Mouse (Mus musculus) CH12.LX (cell line): ENCODE results near the gene Il4i1. TPM values are rescaled to one million over a fixed set of nuclear protein-coding genes. Genes with fewer than 3 reads are reported as not detected.

Source experiments
- DNase-seq: peaks from one replicate; pipeline ENCODE4 v3.0.0-alpha.2; 2013; ENCODE audit errors: extremely low read depth
- H3K27ac ChIP-seq: 2 replicates; pipeline ENCODE4 v1.5.1; 2012; ENCODE audit warnings: low read depth, mild to moderate bottlenecking, control low read depth, moderate library complexity; ENCODE audit not compliant: insufficient read depth
- H3K27me3 ChIP-seq: replicated peaks from 2 replicates; pipeline ENCODE3; 2012; ENCODE audit warnings: inconsistent platforms
- H3K36me3 ChIP-seq, 2 experiments: replicated peaks in 1 of 2; 2 replicates each; pipeline versions ENCODE3 to v1.6.1; 2012; ENCODE audit warnings: inconsistent platforms in 1 of 2, low read length in 1 of 2, mild to moderate bottlenecking in 1 of 2, mixed read lengths in 1 of 2, moderate library complexity in 1 of 2; ENCODE audit not compliant: control insufficient read depth in 1 of 2, insufficient read depth in 1 of 2
- H3K4me1 ChIP-seq, 2 experiments: 2 replicates each; pipeline ENCODE4 v1.6.1; 2012; ENCODE audit warnings: inconsistent platforms in 1 of 2, moderate library complexity in 1 of 2; ENCODE audit not compliant: insufficient read depth in 2 of 2, control insufficient read depth in 1 of 2
- H3K4me2 ChIP-seq: 2 replicates; pipeline ENCODE4 v1.6.1; 2012; ENCODE audit warnings: low read depth, mild to moderate bottlenecking, control low read depth; ENCODE audit not compliant: poor library complexity, insufficient read depth, severe bottlenecking
- H3K4me3 ChIP-seq, 3 experiments: fragments of 150-350 bp in 1 of 3; sonication (generic) in 1 of 3; replicated peaks in 1 of 3; 2 replicates each; pipeline versions ENCODE3 to v1.5.1; 2011 to 2012; ENCODE audit warnings: low read depth in 2 of 3, low read length in 2 of 3, mild to moderate bottlenecking in 2 of 3, moderate library complexity in 2 of 3, control low read depth in 1 of 3, improper control_type of control experiment in 1 of 3, inconsistent platforms in 1 of 3, mixed read lengths in 1 of 3; ENCODE audit not compliant: poor library complexity in 1 of 3
- H3K79me2 ChIP-seq: replicated peaks from 2 replicates; pipeline ENCODE4 v1.6.1; 2012; ENCODE audit warnings: mild to moderate bottlenecking, moderate library complexity; ENCODE audit not compliant: control insufficient read depth, poor library complexity, insufficient read depth, severe bottlenecking; ENCODE audit errors: extremely low read depth
- H3K9ac ChIP-seq: 2 replicates; pipeline ENCODE4 v1.6.1; 2012; ENCODE audit warnings: low read depth, mild to moderate bottlenecking, control low read depth, moderate library complexity; ENCODE audit not compliant: insufficient read depth
- H3K9me3 ChIP-seq: replicated peaks from 2 replicates; pipeline ENCODE3; 2012; ENCODE audit warnings: low read length, inconsistent platforms, mixed read lengths
- BHLHE40 ChIP-seq: IDR thresholded peaks from 2 replicates; pipeline ENCODE4 v1.6.1; 2011; ENCODE audit warnings: mild to moderate bottlenecking, low read depth, low read length, improper control_type of control experiment
- ELF1 ChIP-seq: IDR thresholded peaks from 2 replicates; pipeline ENCODE4 v1.6.1; 2014; ENCODE audit warnings: low read depth, mild to moderate bottlenecking, inconsistent platforms, low read length, improper control_type of control experiment
- EP300 ChIP-seq: IDR thresholded peaks from 2 replicates; pipeline ENCODE4 v1.6.1; 2011; ENCODE audit warnings: low read length, improper control_type of control experiment
- ETS1 ChIP-seq: conservative IDR thresholded peaks from 2 replicates; pipeline ENCODE4 v1.6.1; 2012; ENCODE audit warnings: low read depth, mild to moderate bottlenecking, inconsistent platforms, low read length, improper control_type of control experiment, moderate library complexity
- GABPA ChIP-seq: IDR thresholded peaks from 2 replicates; pipeline ENCODE4 v1.6.1; 2012; ENCODE audit warnings: low read depth, low read length, improper control_type of control experiment, inconsistent platforms; ENCODE audit not compliant: insufficient replicate concordance
- JUN ChIP-seq: IDR thresholded peaks from 2 replicates; pipeline ENCODE4 v1.6.1; 2011; ENCODE audit warnings: low read depth, mild to moderate bottlenecking, low read length, improper control_type of control experiment, moderate library complexity; ENCODE audit not compliant: insufficient read depth
- KAT2A ChIP-seq: IDR thresholded peaks from 2 replicates; pipeline ENCODE4 v1.6.1; 2012; ENCODE audit warnings: low read length, improper control_type of control experiment, inconsistent platforms; ENCODE audit not compliant: insufficient replicate concordance
- MAFK ChIP-seq: IDR thresholded peaks from 2 replicates; pipeline ENCODE4 v1.6.1; 2011; ENCODE audit warnings: low read length, improper control_type of control experiment; ENCODE audit not compliant: insufficient replicate concordance
- MAZ ChIP-seq: IDR thresholded peaks from 2 replicates; pipeline ENCODE4 v1.6.1; 2012; ENCODE audit warnings: low read depth, mild to moderate bottlenecking, inconsistent platforms, low read length, improper control_type of control experiment, moderate library complexity
- MEF2A ChIP-seq: IDR thresholded peaks from 2 replicates; pipeline ENCODE4 v1.6.1; 2014; ENCODE audit warnings: low read depth, mild to moderate bottlenecking, inconsistent platforms, low read length, improper control_type of control experiment, borderline replicate concordance
- MXI1 ChIP-seq: IDR thresholded peaks from 2 replicates; pipeline ENCODE4 v1.6.1; 2011; ENCODE audit warnings: mild to moderate bottlenecking, low read depth, low read length, improper control_type of control experiment
- MYC ChIP-seq: IDR thresholded peaks from 2 replicates; pipeline ENCODE4 v1.6.1; 2011; ENCODE audit warnings: low read depth, mild to moderate bottlenecking, improper control_type of control experiment, low read length
- NELFE ChIP-seq: IDR thresholded peaks from 2 replicates; pipeline ENCODE4 v1.6.1; 2011; ENCODE audit warnings: low read depth, low read length, improper control_type of control experiment
- NRF1 ChIP-seq: IDR thresholded peaks from 2 replicates; pipeline ENCODE4 v1.6.1; 2014; ENCODE audit warnings: low read depth, mild to moderate bottlenecking, inconsistent platforms, low read length, improper control_type of control experiment, moderate library complexity
- PAX5 ChIP-seq: IDR thresholded peaks from 2 replicates; pipeline ENCODE4 v1.6.1; 2012; ENCODE audit warnings: low read length, inconsistent platforms, mixed read lengths
- POLR2A ChIP-seq: IDR thresholded peaks from 2 replicates; pipeline ENCODE4 v1.6.1; 2011; ENCODE audit warnings: low read depth, mild to moderate bottlenecking, improper control_type of control experiment, low read length
- RCOR1 ChIP-seq: conservative IDR thresholded peaks from 2 replicates; pipeline ENCODE4 v1.6.1; 2012; ENCODE audit warnings: low read depth, mild to moderate bottlenecking, inconsistent platforms, low read length, improper control_type of control experiment
- SIN3A ChIP-seq: IDR thresholded peaks from 2 replicates; pipeline ENCODE4 v1.6.1; 2012; ENCODE audit warnings: low read length, improper control_type of control experiment, inconsistent platforms
- SMC3 ChIP-seq: IDR thresholded peaks from 2 replicates; pipeline ENCODE4 v1.6.1; 2011; ENCODE audit warnings: low read depth, low read length, improper control_type of control experiment
- TBP ChIP-seq: conservative IDR thresholded peaks from 2 replicates; pipeline ENCODE4 v1.6.1; 2011; ENCODE audit warnings: low read depth, low read length, improper control_type of control experiment
- TCF12 ChIP-seq: IDR thresholded peaks from 2 replicates; pipeline ENCODE4 v1.6.1; 2014; ENCODE audit warnings: low read depth, mild to moderate bottlenecking, inconsistent platforms, low read length, improper control_type of control experiment
- UBTF ChIP-seq: IDR thresholded peaks from 2 replicates; pipeline ENCODE4 v1.6.1; 2012; ENCODE audit warnings: low read depth, mild to moderate bottlenecking, inconsistent platforms, low read length, improper control_type of control experiment, moderate library complexity
- USF1 ChIP-seq: IDR thresholded peaks from 2 replicates; pipeline ENCODE4 v1.6.1; 2014; ENCODE audit warnings: low read depth, mild to moderate bottlenecking, inconsistent platforms, low read length, improper control_type of control experiment
- USF2 ChIP-seq: conservative IDR thresholded peaks from 2 replicates; pipeline ENCODE4 v1.6.1; 2011; ENCODE audit warnings: low read depth, low read length, improper control_type of control experiment
- ZC3H11A ChIP-seq: IDR thresholded peaks from 2 replicates; pipeline ENCODE4 v1.6.1; 2012; ENCODE audit warnings: low read depth, mild to moderate bottlenecking, inconsistent platforms, low read length, improper control_type of control experiment
- ZKSCAN1 ChIP-seq: IDR thresholded peaks from 2 replicates; pipeline ENCODE4 v1.6.1; 2012; ENCODE audit warnings: low read depth, inconsistent platforms, low read length, improper control_type of control experiment, borderline replicate concordance
- ZMIZ1 ChIP-seq: IDR thresholded peaks from 2 replicates; pipeline ENCODE4 v1.6.1; 2012; ENCODE audit warnings: low read depth, mild to moderate bottlenecking, inconsistent platforms, low read length, improper control_type of control experiment
- dilution Hi-C: fragments of 300-500 bp; cut with MboI; formaldehyde crosslinking; loops from 2 replicates; pipeline ENCODE4 v1.14.3; 2020; ENCODE audit warnings: low sequenced_read_pairs; ENCODE audit not compliant: extremely low pct_unique_long_range_greater_than_20kb, extremely low pct_ligation_motif_present
- in situ Hi-C: fragments of 300-500 bp; cut with MboI; formaldehyde crosslinking; loops from 3 replicates; pipeline ENCODE4 v1.14.3; 2019; ENCODE audit warnings: low sequenced_read_pairs, low pct_ligation_motif_present, low pct_unique_long_range_greater_than_20kb, mixed read lengths
- polyA plus RNA-seq: library from polyadenylated mRNA; unstranded; fragments of >175 nt; gene quantifications from 2 replicates; pipeline ENCODE4 v1.2.1, GENCODE M21; 2012; ENCODE audit warnings: low read depth; ENCODE audit not compliant: insufficient read length
- total RNA-seq, 2 experiments: library from RNA; depleted of rRNA; stranded (reverse); fragments of 300-350 nt in 1 of 2; fragments of >200 nt in 1 of 2; gene quantifications; 2 replicates each; pipeline ENCODE4 v1.2.3; 2012 to 2014

The Il4i1 gene
- total and polyA plus RNA-seq, 3 experiments: 17.6 to 57.5 (median 49.2) TPM

GRCm38 (mm10) chr7:44768129-44768528, 48.1 kb upstream of the Il4i1 start:
- Histone ChIP-seq H3K9ac (no peak overlapping the region), H3K4me1 (no peaks in the 10 kb centered on the region), H3K4me3 (no peak overlapping the region), H3K27me3 (no peaks in the 10 kb centered on the region), H3K27ac (no peak overlapping the region), H3K9me3 (no peaks in the 10 kb centered on the region), H3K79me2 (no peaks in the 10 kb centered on the region), H3K4me2 (no peak overlapping the region), H3K36me3 (peaks cover 79 to 100% of the 10 kb centered on the region in 2 experiments)
- in situ Hi-C loops (no loop called here), dilution Hi-C loops (no loop called here)
- DNase-seq: no peak
- TF ChIP-seq NELFE (no peak), USF1 (no peak), ZKSCAN1 (no peak), SMC3 (no peak), POLR2A (no peak), TCF12 (no peak), MAZ (no peak), PAX5 (no peak), MEF2A (no peak), MAFK (no peak), ZC3H11A (no peak), KAT2A (no peak), UBTF (no peak), BHLHE40 (no peak), SIN3A (no peak), RCOR1 (no peak), NRF1 (no peak)

- TF ChIP-seq SIN3A (peak; percentile 97), EP300 (no peak), MXI1 (peak; percentile 90; the same call in 1 of the 2 replicates), MYC (no peak), ZC3H11A (no peak), ELF1 (no peak), ZMIZ1 (no peak), ETS1 (no peak), TCF12 (no peak), MAFK (no peak), KAT2A (no peak), JUN (no peak), RCOR1 (no peak), TBP (no peak), GABPA (no peak), USF2 (no peak)
- peaks cover 66 to 99% of the 10 kb centered on the region in 2 experiments for H3K36me3 ChIP-seq
- H3K4me1 ChIP-seq: no peaks in the 10 kb centered on the region
- H3K4me2 ChIP-seq: no peak overlapping the region
- H3K27ac ChIP-seq: no peak overlapping the region
- no peaks in the 10 kb centered on the region for H3K9me3 ChIP-seq
- in situ Hi-C loops: no loop called here
- no peaks in the 10 kb centered on the region for H3K27me3 ChIP-seq
- dilution Hi-C loops: no loop called here
- H3K9ac ChIP-seq: no peak overlapping the region
- DNase-seq: peak; percentile 28
- H3K79me2 ChIP-seq: no peaks in the 10 kb centered on the region
- no peak overlapping the region for H3K4me3 ChIP-seq
These were observed 46.1 kb upstream of the Il4i1 start for GRCm38 (mm10) chr7:44770046-44770578.
